Mouse (Mus musculus): ENCODE measurements around the gene Gm4737.

GRCm38 (mm10) chr16:46195792-46196191 lies 40.9 kb upstream of the Gm4737 start:
- TF ChIP-seq CTCF (conservative IDR thresholded peaks at IDR 0.05; ENCODE audit: insufficient read depth, insufficient read length, low read depth, low read length), result no peak
- no peak for TF ChIP-seq POLR2A (IDR thresholded peaks at IDR 0.05; ENCODE audit: low read depth, low read length)

Data from kidney, adult 2 months (tissue).